Mouse (Mus musculus): ENCODE results near the gene Kcnv2. TPM values are rescaled to one million over a fixed set of nuclear protein-coding genes. Genes with fewer than 3 reads are reported as not detected.

The Kcnv2 gene
- polyA plus RNA-seq, 1 experiment, result not detected

DNA sequence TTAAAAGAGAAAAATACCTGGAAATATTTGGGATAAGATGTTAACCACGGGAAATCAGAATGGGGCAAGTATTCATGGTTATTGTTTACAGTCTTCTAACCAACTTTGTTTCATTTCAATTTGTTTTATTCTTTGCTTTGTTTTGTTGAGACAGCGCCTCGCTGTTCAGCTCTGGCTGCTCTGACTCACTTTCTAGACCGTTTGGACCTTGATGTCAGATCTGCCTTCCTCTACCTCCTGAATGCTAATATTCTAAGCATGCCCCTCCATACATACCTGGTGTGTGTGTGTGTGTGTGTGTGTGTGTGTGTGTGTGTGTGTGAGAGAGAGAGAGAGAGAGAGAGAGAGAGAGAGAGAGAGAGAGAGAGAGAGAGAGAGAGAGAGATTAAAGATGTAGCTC lies 41.5 kb downstream of the Kcnv2 start:
- no peak overlapping the region for H3K4me3 ChIP-seq (replicated peaks)
- H3K36me3 ChIP-seq (replicated peaks; ENCODE audit: low read length), result peaks cover 3% of the 10 kb centered on the region
- H3K27me3 ChIP-seq (replicated peaks), result peaks cover 21% of the 10 kb centered on the region
- H3K9me3 ChIP-seq, result peaks cover 18% of the 10 kb centered on the region
- peaks cover 5% of the 10 kb centered on the region for H3K4me1 ChIP-seq
- no peak for TF ChIP-seq GATA1 (IDR thresholded peaks at IDR 0.05; ENCODE audit: borderline replicate concordance, low read length)
- TF ChIP-seq FLI1 (IDR thresholded peaks at IDR 0.05; ENCODE audit: low read length), result no peak

DNA sequence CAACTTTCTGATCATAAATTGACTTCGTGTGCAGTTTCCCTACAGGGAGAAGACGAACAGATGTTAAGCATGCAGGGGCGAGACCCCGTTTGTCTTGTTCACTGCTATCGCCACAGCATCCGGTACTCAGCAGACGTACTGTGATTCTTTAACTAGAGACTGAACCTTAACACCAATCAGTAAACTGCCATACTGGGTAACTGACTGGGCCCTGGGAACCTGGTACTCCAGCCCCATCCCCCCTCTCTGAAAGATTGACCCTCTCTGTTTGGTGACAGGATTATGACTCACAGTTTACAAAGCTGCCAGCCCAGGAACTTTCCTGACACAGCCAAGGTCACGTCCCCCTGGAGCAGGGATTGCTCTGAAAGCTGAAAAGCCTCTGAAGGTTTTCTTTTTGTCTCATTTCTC lies 42.1 kb downstream of the Kcnv2 start:
- Histone ChIP-seq H3K36me3 (replicated peaks; ENCODE audit: low read length) (peaks cover 3% of the 10 kb centered on the region), H3K27me3 (replicated peaks) (peaks cover 21% of the 10 kb centered on the region), H3K4me1 (peaks cover 5% of the 10 kb centered on the region), H3K4me3 (replicated peaks) (peak overlapping the region; percentile 74), H3K9me3 (peaks cover 16% of the 10 kb centered on the region)
- no peak for TF ChIP-seq GATA1 (IDR thresholded peaks at IDR 0.05; ENCODE audit: borderline replicate concordance, low read length)
- no peak for TF ChIP-seq FLI1 (IDR thresholded peaks at IDR 0.05; ENCODE audit: low read length)

DNA sequence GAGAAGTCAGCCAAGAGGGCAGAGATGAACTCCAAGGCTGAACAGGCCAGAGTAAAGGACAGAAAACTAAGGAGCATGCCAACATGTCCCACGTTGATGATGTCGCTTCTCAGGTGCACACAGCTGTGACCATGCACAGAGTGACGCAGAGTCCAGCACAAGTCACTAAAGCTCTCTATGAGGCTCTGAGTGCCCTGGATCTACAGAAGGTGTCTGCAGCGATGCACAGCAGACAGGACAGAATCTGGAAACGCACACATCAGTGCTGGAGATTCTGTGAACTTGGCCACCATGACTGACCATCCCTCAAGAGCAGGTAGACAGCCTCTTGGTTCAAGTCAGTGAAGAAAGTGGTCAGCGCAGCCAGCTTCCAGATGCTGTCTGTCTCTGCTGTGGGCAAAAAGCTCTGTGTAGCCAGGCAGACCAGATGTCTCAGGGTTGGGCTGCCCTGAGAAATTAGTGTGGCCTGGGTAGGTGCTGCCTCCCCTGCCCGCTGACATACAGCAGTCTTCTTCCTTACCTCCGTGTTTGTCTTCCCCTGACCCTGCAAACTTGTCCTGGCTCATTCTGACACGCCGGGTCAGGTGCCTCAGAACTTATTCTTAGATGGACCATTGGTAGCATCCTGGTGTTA lies 43.8 kb downstream of the Kcnv2 start:
- TF ChIP-seq FLI1 (IDR thresholded peaks at IDR 0.05; ENCODE audit: low read length) (no peak), GATA1 (IDR thresholded peaks at IDR 0.05; ENCODE audit: borderline replicate concordance, low read length) (no peak)
- peaks cover 3% of the 10 kb centered on the region for H3K36me3 ChIP-seq (replicated peaks; ENCODE audit: low read length)
- H3K4me3 ChIP-seq (replicated peaks), result no peak overlapping the region
- peaks cover 5% of the 10 kb centered on the region for H3K4me1 ChIP-seq
- peaks cover 10% of the 10 kb centered on the region for H3K9me3 ChIP-seq
- peaks cover 26% of the 10 kb centered on the region for H3K27me3 ChIP-seq (replicated peaks)

DNA sequence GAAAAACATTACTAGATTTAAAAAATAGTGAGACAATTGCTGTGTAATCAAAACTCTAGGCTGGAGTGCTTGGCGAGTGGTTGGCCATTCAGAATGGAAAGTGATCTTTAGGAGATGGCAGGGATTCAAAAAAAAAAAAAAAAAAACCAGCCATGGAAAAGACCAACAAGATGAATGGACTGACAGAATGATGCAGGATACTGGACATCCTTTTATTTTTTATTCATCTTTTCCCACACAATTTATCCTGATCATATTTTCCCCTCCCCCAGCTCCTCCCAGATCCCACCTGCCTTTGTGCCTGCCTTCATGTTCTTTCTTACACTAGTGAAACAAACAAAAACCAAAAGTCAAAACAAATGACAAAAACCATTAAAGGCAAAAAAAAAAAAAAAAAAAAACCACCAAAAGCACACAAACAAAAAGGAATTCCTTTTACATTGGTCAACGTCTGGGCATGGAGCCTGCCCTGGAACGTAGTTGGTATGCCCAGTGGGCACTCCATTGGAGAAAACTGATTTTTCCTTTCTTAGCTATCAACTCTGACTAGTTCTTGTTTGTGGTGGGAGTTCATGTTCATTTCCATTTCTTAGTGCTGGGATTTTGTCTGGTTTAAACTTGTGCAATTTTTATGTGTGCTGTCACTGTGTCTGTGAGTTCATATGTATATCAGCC lies 47.2 kb downstream of the Kcnv2 start:
- Histone ChIP-seq H3K36me3 (replicated peaks; ENCODE audit: low read length) (no peaks in the 10 kb centered on the region), H3K4me1 (peaks cover 1% of the 10 kb centered on the region), H3K9me3 (peaks cover 10% of the 10 kb centered on the region), H3K27me3 (replicated peaks) (peaks cover 23% of the 10 kb centered on the region), H3K4me3 (replicated peaks) (no peak overlapping the region)
- no peak for TF ChIP-seq GATA1 (IDR thresholded peaks at IDR 0.05; ENCODE audit: borderline replicate concordance, low read length)
- no peak for TF ChIP-seq FLI1 (IDR thresholded peaks at IDR 0.05; ENCODE audit: low read length)

DNA sequence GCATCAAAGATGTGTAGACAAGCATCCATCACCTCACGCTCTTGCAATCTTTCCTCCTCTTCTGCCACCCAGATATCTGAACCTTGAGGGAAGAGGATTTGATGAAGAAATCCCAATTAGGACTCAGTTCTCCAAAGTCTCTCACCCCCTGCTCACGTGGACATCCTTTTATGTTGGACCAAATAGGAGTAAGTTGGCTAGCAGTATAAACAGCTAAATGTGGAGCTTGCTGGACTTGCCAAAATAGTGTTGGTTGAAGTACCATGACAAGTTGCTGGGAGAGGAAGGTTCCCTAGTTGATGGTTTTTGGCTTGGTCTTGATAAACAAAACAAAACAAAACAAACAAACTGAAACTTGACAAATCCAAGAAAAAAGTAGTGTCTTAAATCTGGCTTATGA lies 47.8 kb downstream of the Kcnv2 start:
- Histone ChIP-seq H3K36me3 (replicated peaks; ENCODE audit: low read length) (no peaks in the 10 kb centered on the region), H3K27me3 (replicated peaks) (peaks cover 23% of the 10 kb centered on the region), H3K4me3 (replicated peaks) (no peak overlapping the region), H3K4me1 (no peaks in the 10 kb centered on the region), H3K9me3 (peaks cover 10% of the 10 kb centered on the region)
- TF ChIP-seq FLI1 (IDR thresholded peaks at IDR 0.05; ENCODE audit: low read length), result no peak
- no peak for TF ChIP-seq GATA1 (IDR thresholded peaks at IDR 0.05; ENCODE audit: borderline replicate concordance, low read length)

DNA sequence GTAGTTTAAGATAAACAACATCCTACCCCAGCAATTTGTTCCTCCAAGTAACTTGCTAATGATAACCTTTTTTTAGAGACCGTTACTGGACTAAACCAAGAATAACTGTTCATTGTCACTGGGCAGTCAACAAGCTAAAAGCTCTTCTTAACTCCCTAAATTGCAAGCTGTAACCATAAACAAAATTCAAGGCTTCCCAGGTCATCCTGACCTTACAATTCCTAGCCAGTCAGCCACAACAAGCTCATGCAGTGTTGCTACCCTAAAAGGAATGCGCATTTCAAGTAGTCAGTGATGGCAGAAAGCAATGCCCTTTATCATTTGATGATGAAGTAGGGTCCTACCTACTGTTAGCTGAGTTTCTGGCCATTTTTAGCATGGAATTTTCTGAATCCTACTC lies 48.4 kb downstream of the Kcnv2 start:
- H3K9me3 ChIP-seq, result peaks cover 10% of the 10 kb centered on the region
- no peak overlapping the region for H3K4me3 ChIP-seq (replicated peaks)
- no peaks in the 10 kb centered on the region for H3K36me3 ChIP-seq (replicated peaks; ENCODE audit: low read length)
- TF ChIP-seq FLI1 (IDR thresholded peaks at IDR 0.05; ENCODE audit: low read length), result no peak
- no peak for TF ChIP-seq GATA1 (IDR thresholded peaks at IDR 0.05; ENCODE audit: borderline replicate concordance, low read length)
- no peaks in the 10 kb centered on the region for H3K4me1 ChIP-seq
- H3K27me3 ChIP-seq (replicated peaks), result peaks cover 21% of the 10 kb centered on the region

DNA sequence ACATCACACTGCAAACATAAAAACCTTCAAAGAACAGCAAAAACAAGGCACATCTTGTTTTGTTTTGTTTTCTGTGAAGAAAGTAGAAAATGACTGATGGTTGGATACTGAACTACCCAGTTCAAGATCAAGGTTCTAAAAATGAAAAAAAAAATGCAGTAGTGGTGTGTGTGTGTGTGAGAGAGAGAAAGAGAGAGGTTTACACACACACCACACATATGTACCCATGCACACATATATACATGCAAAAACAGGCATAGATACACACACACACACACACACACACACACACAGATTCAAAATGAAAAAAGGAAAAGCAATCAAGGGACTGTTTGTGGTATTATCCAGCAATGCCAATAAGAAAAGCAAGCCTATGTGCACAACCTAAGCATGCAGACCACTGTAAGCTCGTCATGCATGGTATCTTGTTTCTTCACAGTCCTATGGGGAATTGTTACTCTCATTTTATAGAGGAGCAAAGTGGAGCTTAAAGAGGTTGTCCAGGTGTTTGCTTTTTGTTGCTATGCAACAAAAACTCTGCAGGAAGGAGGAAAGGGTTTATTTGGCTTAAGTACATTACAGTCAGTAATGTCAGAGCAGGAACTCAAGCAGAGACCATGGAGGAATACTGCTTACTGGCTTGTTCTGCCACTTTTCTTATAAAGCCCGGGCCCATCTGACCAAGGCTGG lies 57.5 kb downstream of the Kcnv2 start:
- H3K9me3 ChIP-seq, result peaks cover 5% of the 10 kb centered on the region
- no peak overlapping the region for H3K4me3 ChIP-seq (replicated peaks)
- no peak for TF ChIP-seq GATA1 (IDR thresholded peaks at IDR 0.05; ENCODE audit: borderline replicate concordance, low read length)
- TF ChIP-seq FLI1 (IDR thresholded peaks at IDR 0.05; ENCODE audit: low read length), result no peak
- H3K36me3 ChIP-seq (replicated peaks; ENCODE audit: low read length), result peaks cover 11% of the 10 kb centered on the region
- peaks cover 35% of the 10 kb centered on the region for H3K4me1 ChIP-seq
- H3K27me3 ChIP-seq (replicated peaks), result no peaks in the 10 kb centered on the region

DNA sequence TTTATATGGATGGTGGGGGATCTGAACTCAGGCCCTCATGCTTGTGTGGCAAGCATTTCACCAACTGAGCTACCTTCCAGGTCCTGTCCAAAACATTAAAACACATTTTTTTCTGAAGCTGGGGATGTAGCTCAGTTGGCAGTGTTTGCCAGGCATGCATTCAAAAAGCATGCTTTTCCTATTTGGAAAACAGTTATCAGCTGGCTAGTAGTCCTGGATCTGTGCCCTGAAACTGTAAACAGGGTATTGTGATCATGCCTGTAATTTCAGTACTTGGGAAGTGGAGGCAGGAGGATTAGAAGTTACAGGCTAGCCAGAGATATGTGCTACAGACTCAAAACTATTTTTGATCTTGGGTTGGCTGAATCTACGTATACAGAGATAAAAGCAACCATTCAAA lies 59.7 kb downstream of the Kcnv2 start:
- Histone ChIP-seq H3K4me1 (peaks cover 42% of the 10 kb centered on the region), H3K4me3 (replicated peaks) (no peak overlapping the region), H3K36me3 (replicated peaks; ENCODE audit: low read length) (peaks cover 34% of the 10 kb centered on the region), H3K9me3 (peaks cover 2% of the 10 kb centered on the region), H3K27me3 (replicated peaks) (no peaks in the 10 kb centered on the region)
- TF ChIP-seq GATA1 (IDR thresholded peaks at IDR 0.05; ENCODE audit: borderline replicate concordance, low read length) (no peak), FLI1 (IDR thresholded peaks at IDR 0.05; ENCODE audit: low read length) (no peak)

DNA sequence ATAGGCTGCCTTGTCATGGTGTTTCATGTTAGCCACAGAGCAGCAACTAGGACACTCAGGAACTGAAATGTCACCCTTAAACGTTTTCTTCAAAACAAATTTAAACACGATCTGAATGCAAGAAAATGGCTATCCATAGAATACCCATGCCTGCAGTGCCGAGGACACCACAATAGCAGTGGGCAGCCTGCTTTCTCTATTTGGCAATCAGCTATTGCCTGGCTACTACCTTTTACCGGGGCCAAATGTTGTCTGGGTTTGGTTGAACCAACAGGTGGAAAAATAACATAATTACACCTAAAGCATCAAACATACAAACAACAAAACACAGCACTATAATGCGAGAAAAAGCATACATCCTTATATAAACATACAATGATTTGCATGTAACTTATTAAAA lies 60.9 kb downstream of the Kcnv2 start:
- no peaks in the 10 kb centered on the region for H3K9me3 ChIP-seq
- no peak overlapping the region for H3K4me3 ChIP-seq (replicated peaks)
- H3K36me3 ChIP-seq (replicated peaks; ENCODE audit: low read length), result peaks cover 46% of the 10 kb centered on the region
- H3K4me1 ChIP-seq, result peaks cover 42% of the 10 kb centered on the region
- H3K27me3 ChIP-seq (replicated peaks), result no peaks in the 10 kb centered on the region
- TF ChIP-seq GATA1 (IDR thresholded peaks at IDR 0.05; ENCODE audit: borderline replicate concordance, low read length), result no peak
- TF ChIP-seq FLI1 (IDR thresholded peaks at IDR 0.05; ENCODE audit: low read length), result no peak

DNA sequence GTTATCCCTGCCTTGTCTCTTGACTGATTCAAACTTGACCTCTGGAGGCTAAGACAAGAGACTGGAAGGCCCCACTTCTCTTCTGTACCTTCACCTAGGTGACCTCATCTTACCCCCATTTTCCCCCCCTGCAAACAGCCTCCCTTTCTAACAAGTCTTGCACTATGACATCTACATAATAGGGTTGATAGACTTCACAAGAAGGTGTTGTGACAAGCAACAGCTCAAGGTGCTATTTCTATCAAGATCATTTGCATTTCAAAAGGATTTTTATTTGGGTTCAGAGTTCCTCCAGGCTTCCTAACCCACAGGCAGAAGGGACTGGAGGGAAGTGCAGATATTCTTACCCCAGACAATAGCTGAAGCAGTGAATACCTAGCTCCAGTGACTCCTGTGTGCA lies 62.9 kb downstream of the Kcnv2 start:
- H3K4me1 ChIP-seq, result peaks cover 39% of the 10 kb centered on the region
- no peak overlapping the region for H3K4me3 ChIP-seq (replicated peaks)
- H3K27me3 ChIP-seq (replicated peaks), result no peaks in the 10 kb centered on the region
- H3K36me3 ChIP-seq (replicated peaks; ENCODE audit: low read length), result peaks cover 65% of the 10 kb centered on the region
- H3K9me3 ChIP-seq, result no peaks in the 10 kb centered on the region
- TF ChIP-seq FLI1 (IDR thresholded peaks at IDR 0.05; ENCODE audit: low read length), result no peak
- no peak for TF ChIP-seq GATA1 (IDR thresholded peaks at IDR 0.05; ENCODE audit: borderline replicate concordance, low read length)

Other genes with a start within 250 kb of the Kcnv2 start
- 19.8 and 30.2 TPM in 2 replicates for gene Vldlr, start 106.1 kb upstream of the Kcnv2 start, polyA plus RNA-seq (2012; ENCODE audit: insufficient read depth, low replicate concordance)
- gene Pum3, start 107.2 kb downstream of the Kcnv2 start, polyA plus RNA-seq (2012; ENCODE audit: insufficient read depth, low replicate concordance), result 14.1 and 34.0 TPM in 2 replicates